Mouse (Mus musculus): ENCODE measurements around the gene Itgb6. TPM values are rescaled to one million over a fixed set of nuclear protein-coding genes. Genes with fewer than 3 reads are reported as not detected.
A peak's percentile ranks its signal among the peaks of the same experiment; 100 is the strongest.

Gene Itgb6
- polyA plus RNA-seq, 1 experiment = not detected

- H3K4me1 ChIP-seq (ENCODE audit: control insufficient read depth, insufficient read depth, low read length) = no peaks in the 10 kb centered on the region
- H3K27ac ChIP-seq (ENCODE audit: insufficient read depth, low read depth, low read length) = no peak overlapping the region
- H3K4me3 ChIP-seq (ENCODE audit: insufficient read depth, low read depth, low read length) = no peak overlapping the region
- no peak for TF ChIP-seq POLR2A (IDR thresholded peaks at IDR 0.05; ENCODE audit: insufficient read depth, low read depth, low read length)
- no peak for TF ChIP-seq CTCF (IDR thresholded peaks at IDR 0.05; ENCODE audit: insufficient read depth, low read depth, low read length)
- 87% methylated on average over 8 of the region's 8 CpGs for WGBS
Measured at GRCm38 (mm10) chr2:60609436-60610199, 112.8 kb downstream of the Itgb6 start.

GRCm38 (mm10) chr2:60607980-60608379 is 114.5 kb downstream of the Itgb6 start:
- TF ChIP-seq CTCF (IDR thresholded peaks at IDR 0.05; ENCODE audit: insufficient read depth, low read depth, low read length) = no peak
- 79% methylated on average over 4 of the region's 4 CpGs for WGBS

GRCm38 (mm10) chr2:60601326-60601725 is 121.1 kb downstream of the Itgb6 start:
- TF ChIP-seq POLR2A (IDR thresholded peaks at IDR 0.05; ENCODE audit: insufficient read depth, low read depth, low read length) = no peak
- no peak for TF ChIP-seq CTCF (IDR thresholded peaks at IDR 0.05; ENCODE audit: insufficient read depth, low read depth, low read length)
- no peak overlapping the region for H3K4me3 ChIP-seq (ENCODE audit: insufficient read depth, low read depth, low read length)
- no peak overlapping the region for H3K27ac ChIP-seq (ENCODE audit: insufficient read depth, low read depth, low read length)
- WGBS = 93% methylated on average over 2 of the region's 2 CpGs
- H3K4me1 ChIP-seq (ENCODE audit: control insufficient read depth, insufficient read depth, low read length) = no peaks in the 10 kb centered on the region

More at GRCm38 (mm10) chr2:60607980-60608379, 114.5 kb downstream of the Itgb6 start:
- no peaks in the 10 kb centered on the region for H3K4me1 ChIP-seq (ENCODE audit: control insufficient read depth, insufficient read depth, low read length)
- no peak overlapping the region for H3K27ac ChIP-seq (ENCODE audit: insufficient read depth, low read depth, low read length)
- no peak overlapping the region for H3K4me3 ChIP-seq (ENCODE audit: insufficient read depth, low read depth, low read length)

DNA sequence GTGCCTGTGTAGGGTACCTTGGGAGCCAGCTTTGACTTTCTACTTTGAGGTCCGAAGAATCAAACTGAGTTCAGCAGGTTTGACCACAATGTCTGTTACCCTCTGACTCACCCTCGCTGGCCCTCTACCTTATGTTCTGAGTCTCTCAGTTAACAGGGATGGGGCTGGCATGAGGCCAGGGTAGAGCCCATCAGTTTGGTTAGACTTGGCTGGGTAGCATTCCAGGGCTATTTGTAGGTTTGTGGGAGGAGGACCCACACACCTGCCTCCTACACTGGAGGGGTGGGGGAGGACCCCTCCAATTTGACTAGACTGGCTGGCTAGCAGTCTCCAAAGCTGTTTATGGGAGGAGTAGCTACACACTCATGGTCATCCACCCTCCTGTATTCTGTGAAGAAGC is 121.6 kb downstream of the Itgb6 start:
- no peak overlapping the region for H3K27ac ChIP-seq (ENCODE audit: insufficient read depth, low read depth, low read length)
- 93% methylated on average over 2 of the region's 2 CpGs for WGBS

DNA sequence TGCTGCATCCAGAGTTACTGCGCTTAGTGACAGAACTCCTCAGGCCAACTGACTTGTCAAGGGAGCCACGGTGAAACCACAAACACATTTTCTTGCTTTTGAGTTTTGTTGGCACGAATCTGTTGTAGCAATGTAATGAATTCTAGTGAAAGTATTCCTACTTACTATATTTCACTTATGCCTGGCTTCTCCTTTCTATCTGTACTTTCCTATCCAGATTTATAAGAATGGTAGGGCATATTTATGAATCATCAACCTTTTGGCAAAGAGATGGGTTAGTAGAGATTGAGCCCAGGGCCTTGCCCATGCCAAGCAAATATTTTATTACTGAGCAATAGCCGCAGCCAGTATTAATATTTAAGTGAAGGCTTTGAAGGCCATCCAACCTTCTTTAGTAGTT is 139.0 kb downstream of the Itgb6 start:
- Histone ChIP-seq H3K4me3 (ENCODE audit: insufficient read depth, low read depth, low read length) (no peak overlapping the region), H3K4me1 (ENCODE audit: control insufficient read depth, insufficient read depth, low read length) (no peaks in the 10 kb centered on the region), H3K27ac (ENCODE audit: insufficient read depth, low read depth, low read length) (no peak overlapping the region)
- TF ChIP-seq CTCF (IDR thresholded peaks at IDR 0.05; ENCODE audit: insufficient read depth, low read depth, low read length) (no peak), POLR2A (IDR thresholded peaks at IDR 0.05; ENCODE audit: insufficient read depth, low read depth, low read length) (no peak)
- WGBS = 90% methylated on average over 4 of the region's 4 CpGs

More for the DNA sequence above, 121.6 kb downstream of the Itgb6 start:
- no peaks in the 10 kb centered on the region for H3K4me1 ChIP-seq (ENCODE audit: control insufficient read depth, insufficient read depth, low read length)
- H3K4me3 ChIP-seq (ENCODE audit: insufficient read depth, low read depth, low read length) = no peak overlapping the region
- TF ChIP-seq CTCF (IDR thresholded peaks at IDR 0.05; ENCODE audit: insufficient read depth, low read depth, low read length) = no peak
- no peak for TF ChIP-seq POLR2A (IDR thresholded peaks at IDR 0.05; ENCODE audit: insufficient read depth, low read depth, low read length)

GRCm38 (mm10) chr2:60554561-60554960 is 167.9 kb downstream of the Itgb6 start:
- no peak overlapping the region for H3K27ac ChIP-seq (ENCODE audit: insufficient read depth, low read depth, low read length)
- no peak for TF ChIP-seq CTCF (IDR thresholded peaks at IDR 0.05; ENCODE audit: insufficient read depth, low read depth, low read length)
- H3K4me1 ChIP-seq (ENCODE audit: control insufficient read depth, insufficient read depth, low read length) = peaks cover 10% of the 10 kb centered on the region
- H3K4me3 ChIP-seq (ENCODE audit: insufficient read depth, low read depth, low read length) = no peak overlapping the region
- WGBS = 85% methylated on average over 4 of the region's 4 CpGs

GRCm38 (mm10) chr2:60552902-60553682 is 169.4 kb downstream of the Itgb6 start, which contains the start of gene Pla2r1:
Pla2r1 (minus strand) TSS chr2:60553308.
- WGBS = 11% methylated on average over 33 of the region's 33 CpGs
- no peak within 1 kb of the TSS for H3K27ac ChIP-seq (ENCODE audit: insufficient read depth, low read depth, low read length)

GRCm38 (mm10) chr2:60552177-60552901 is 170.1 kb downstream of the Itgb6 start:
- Histone ChIP-seq H3K4me1 (ENCODE audit: control insufficient read depth, insufficient read depth, low read length) (peaks cover 10% of the 10 kb centered on the region), H3K4me3 (ENCODE audit: insufficient read depth, low read depth, low read length) (0 out of 2 replicates have a peak overlapping the region, but pooled peaks have one; percentile 29), H3K27ac (ENCODE audit: insufficient read depth, low read depth, low read length) (no peak overlapping the region)
- WGBS = 59% methylated on average over 21 of the region's 21 CpGs
- TF ChIP-seq POLR2A (IDR thresholded peaks at IDR 0.05; ENCODE audit: insufficient read depth, low read depth, low read length) (no peak), CTCF (IDR thresholded peaks at IDR 0.05; ENCODE audit: insufficient read depth, low read depth, low read length) (no peak)

More at GRCm38 (mm10) chr2:60552902-60553682, 169.4 kb downstream of the Itgb6 start, which contains the start of gene Pla2r1:
- Histone ChIP-seq H3K4me3 (ENCODE audit: insufficient read depth, low read depth, low read length) (peak within 1 kb of the TSS; percentile 29), H3K4me1 (ENCODE audit: control insufficient read depth, insufficient read depth, low read length) (peaks cover 10% of the 10 kb centered on the region)
- TF ChIP-seq POLR2A (IDR thresholded peaks at IDR 0.05; ENCODE audit: insufficient read depth, low read depth, low read length) = no peak
- TF ChIP-seq CTCF (IDR thresholded peaks at IDR 0.05; ENCODE audit: insufficient read depth, low read depth, low read length) = peak; percentile 13; the same call in 1 of the 2 replicates

Data from olfactory bulb, adult 2 months (tissue).